Mouse (Mus musculus): ENCODE data around the gene Gfi1. TPM values are rescaled to one million over a fixed set of nuclear protein-coding genes. Genes with fewer than 3 reads are reported as not detected.

Gene Gfi1
- polyA plus RNA-seq (2016; fragmentation: Nextera tagmentation; extraction: Ambion mirVana), result 0.23 TPM in 1 of 2 replicates, not detected in the other

- H3K27ac ChIP-seq, result no peak within 1 kb of the TSS
- peaks cover 40% of the 10 kb centered on the region for H3K4me1 ChIP-seq
- H3K4me3 ChIP-seq, result peak within 1 kb of the TSS; percentile 26
- H3K9me3 ChIP-seq (replicated peaks), result no peaks in the 10 kb centered on the region
- ATAC-seq (ENCODE audit: low FRiP score), result peak; percentile 44; the same call in 1 of the 2 replicates
- H3K4me2 ChIP-seq (replicated peaks), result peak within 1 kb of the TSS; percentile 46
- peaks cover 93% of the 10 kb centered on the region for H3K27me3 ChIP-seq
- no peak within 1 kb of the TSS for H3K9ac ChIP-seq
- H3K36me3 ChIP-seq, result no peaks in the 10 kb centered on the region
- WGBS, result under 1% methylated on average over 41 of the region's 41 CpGs
Measured at GRCm38 (mm10) chr5:107725435-107726261, at the start of gene Gfi1. TSS of gene Gfi1 (minus strand) at chr5:107726036.

GRCm38 (mm10) chr5:107772049-107772448, 46.2 kb upstream of the Gfi1 start:
- 84% methylated on average over 5 of the region's 5 CpGs for WGBS
- H3K4me1 ChIP-seq, result no peaks in the 10 kb centered on the region
- no peak overlapping the region for H3K4me3 ChIP-seq
- H3K27me3 ChIP-seq, result no peaks in the 10 kb centered on the region
- no peak overlapping the region for H3K4me2 ChIP-seq (replicated peaks)
- no peak for ATAC-seq (ENCODE audit: low FRiP score)
- H3K9ac ChIP-seq, result no peak overlapping the region
- no peak overlapping the region for H3K27ac ChIP-seq
- peaks cover 5% of the 10 kb centered on the region for H3K9me3 ChIP-seq (replicated peaks)
- peaks cover 8% of the 10 kb centered on the region for H3K36me3 ChIP-seq

GRCm38 (mm10) chr5:107768224-107768623, 42.4 kb upstream of the Gfi1 start:
- no peak overlapping the region for H3K4me3 ChIP-seq
- H3K27me3 ChIP-seq, result no peaks in the 10 kb centered on the region
- peaks cover 5% of the 10 kb centered on the region for H3K9me3 ChIP-seq (replicated peaks)
- H3K4me1 ChIP-seq, result no peaks in the 10 kb centered on the region
- WGBS, result 94% methylated on average over 1 of the region's 1 CpGs
- no peak for ATAC-seq (ENCODE audit: low FRiP score)
- H3K27ac ChIP-seq, result no peak overlapping the region
- no peak overlapping the region for H3K4me2 ChIP-seq (replicated peaks)
- H3K36me3 ChIP-seq, result peaks cover 8% of the 10 kb centered on the region
- no peak overlapping the region for H3K9ac ChIP-seq

GRCm38 (mm10) chr5:107765946-107766345, 40.1 kb upstream of the Gfi1 start:
- H3K4me2 ChIP-seq (replicated peaks), result no peak overlapping the region
- no peak overlapping the region for H3K27ac ChIP-seq
- H3K36me3 ChIP-seq, result peaks cover 12% of the 10 kb centered on the region
- H3K4me1 ChIP-seq, result no peaks in the 10 kb centered on the region
- peaks cover 5% of the 10 kb centered on the region for H3K9me3 ChIP-seq (replicated peaks)
- H3K4me3 ChIP-seq, result no peak overlapping the region
- 95% methylated on average over 4 of the region's 4 CpGs for WGBS
- H3K27me3 ChIP-seq, result no peaks in the 10 kb centered on the region
- H3K9ac ChIP-seq, result no peak overlapping the region
- ATAC-seq (ENCODE audit: low FRiP score), result no peak

- Histone ChIP-seq H3K27ac (no peak overlapping the region), H3K9ac (no peak overlapping the region), H3K27me3 (no peaks in the 10 kb centered on the region), H3K9me3 (replicated peaks) (peaks cover 5% of the 10 kb centered on the region), H3K4me1 (no peaks in the 10 kb centered on the region), H3K4me2 (replicated peaks) (no peak overlapping the region), H3K36me3 (peaks cover 12% of the 10 kb centered on the region), H3K4me3 (no peak overlapping the region)
- 85% methylated on average over 1 of the region's 1 CpGs for WGBS
- ATAC-seq (ENCODE audit: low FRiP score), result no peak
Measured at GRCm38 (mm10) chr5:107764486-107764885, 38.6 kb upstream of the Gfi1 start.

- Histone ChIP-seq H3K4me2 (replicated peaks) (no peak overlapping the region), H3K36me3 (peaks cover 12% of the 10 kb centered on the region), H3K4me1 (no peaks in the 10 kb centered on the region), H3K9me3 (replicated peaks) (peaks cover 5% of the 10 kb centered on the region), H3K27ac (no peak overlapping the region), H3K4me3 (no peak overlapping the region), H3K27me3 (no peaks in the 10 kb centered on the region), H3K9ac (no peak overlapping the region)
- no peak for ATAC-seq (ENCODE audit: low FRiP score)
Measured at GRCm38 (mm10) chr5:107763674-107764073, 37.8 kb upstream of the Gfi1 start.

- Histone ChIP-seq H3K4me3 (no peak overlapping the region), H3K4me1 (no peaks in the 10 kb centered on the region), H3K4me2 (replicated peaks) (no peak overlapping the region), H3K36me3 (0 out of 2 replicates have a peak, but pooled peaks cover 9% of the 10 kb centered on the region), H3K9me3 (replicated peaks) (no peaks in the 10 kb centered on the region), H3K27ac (no peak overlapping the region), H3K9ac (no peak overlapping the region), H3K27me3 (no peaks in the 10 kb centered on the region)
- WGBS, result 64% methylated on average over 5 of the region's 5 CpGs
- no peak for ATAC-seq (ENCODE audit: low FRiP score)
Measured at GRCm38 (mm10) chr5:107759121-107759520, 33.3 kb upstream of the Gfi1 start.

- no peak overlapping the region for H3K4me2 ChIP-seq (replicated peaks)
- no peaks in the 10 kb centered on the region for H3K27me3 ChIP-seq
- H3K4me3 ChIP-seq, result no peak overlapping the region
- H3K9me3 ChIP-seq (replicated peaks), result no peaks in the 10 kb centered on the region
- no peak overlapping the region for H3K9ac ChIP-seq
- 70% methylated on average over 2 of the region's 2 CpGs for WGBS
- 0 out of 2 replicates have a peak, but pooled peaks cover 6% of the 10 kb centered on the region for H3K36me3 ChIP-seq
- no peak overlapping the region for H3K27ac ChIP-seq
- ATAC-seq (ENCODE audit: low FRiP score), result no peak
- H3K4me1 ChIP-seq, result no peaks in the 10 kb centered on the region
Measured at GRCm38 (mm10) chr5:107756072-107756471, 30.2 kb upstream of the Gfi1 start.

- H3K27ac ChIP-seq, result no peak overlapping the region
- ATAC-seq (ENCODE audit: low FRiP score), result no peak
- no peaks in the 10 kb centered on the region for H3K4me1 ChIP-seq
- H3K9me3 ChIP-seq (replicated peaks), result no peaks in the 10 kb centered on the region
- no peaks in the 10 kb centered on the region for H3K27me3 ChIP-seq
- H3K4me2 ChIP-seq (replicated peaks), result no peak overlapping the region
- H3K9ac ChIP-seq, result no peak overlapping the region
- no peak overlapping the region for H3K4me3 ChIP-seq
- H3K36me3 ChIP-seq, result 0 out of 2 replicates have a peak, but pooled peaks cover 6% of the 10 kb centered on the region
- WGBS, result 97% methylated on average over 1 of the region's 1 CpGs
Measured at GRCm38 (mm10) chr5:107754740-107755139, 28.9 kb upstream of the Gfi1 start.

GRCm38 (mm10) chr5:107753656-107754055, 27.8 kb upstream of the Gfi1 start:
- no peaks in the 10 kb centered on the region for H3K27me3 ChIP-seq
- ATAC-seq (ENCODE audit: low FRiP score), result no peak
- no peaks in the 10 kb centered on the region for H3K4me1 ChIP-seq
- no peak overlapping the region for H3K27ac ChIP-seq
- H3K9ac ChIP-seq, result no peak overlapping the region
- no peaks in the 10 kb centered on the region for H3K9me3 ChIP-seq (replicated peaks)
- H3K36me3 ChIP-seq, result 0 out of 2 replicates have a peak, but pooled peaks cover 6% of the 10 kb centered on the region
- no peak overlapping the region for H3K4me2 ChIP-seq (replicated peaks)
- WGBS, result 91% methylated on average over 7 of the region's 7 CpGs
- H3K4me3 ChIP-seq, result no peak overlapping the region

- no peak for ATAC-seq (ENCODE audit: low FRiP score)
- Histone ChIP-seq H3K4me1 (no peaks in the 10 kb centered on the region), H3K4me2 (replicated peaks) (no peak overlapping the region), H3K9ac (no peak overlapping the region), H3K4me3 (no peak overlapping the region), H3K27ac (no peak overlapping the region), H3K36me3 (no peaks in the 10 kb centered on the region), H3K27me3 (no peaks in the 10 kb centered on the region), H3K9me3 (replicated peaks) (no peaks in the 10 kb centered on the region)
- WGBS, result 77% methylated on average over 9 of the region's 9 CpGs
Measured at GRCm38 (mm10) chr5:107749229-107749916, 23.5 kb upstream of the Gfi1 start.

- no peaks in the 10 kb centered on the region; the same call in 1 of the 2 replicates for H3K36me3 ChIP-seq
- H3K4me3 ChIP-seq, result no peak overlapping the region
- 99% methylated on average over 5 of the region's 5 CpGs for WGBS
- H3K4me1 ChIP-seq, result no peaks in the 10 kb centered on the region
- no peak for ATAC-seq (ENCODE audit: low FRiP score)
- H3K27ac ChIP-seq, result no peak overlapping the region
- no peak overlapping the region for H3K9ac ChIP-seq
- no peaks in the 10 kb centered on the region for H3K9me3 ChIP-seq (replicated peaks)
- H3K27me3 ChIP-seq, result peaks cover 6% of the 10 kb centered on the region; the same call in 1 of the 2 replicates
- H3K4me2 ChIP-seq (replicated peaks), result no peak overlapping the region
Measured at GRCm38 (mm10) chr5:107739023-107739422, 13.2 kb upstream of the Gfi1 start.
